Mouse (Mus musculus) v-Abl transformed pro-B cells (cell line): ENCODE measurements around the gene Snx9.

Source experiments
- in situ Hi-C, 2 experiments: fragments of 400-800 bp; cut with MboI; formaldehyde crosslinking; loops; one replicate each; pipeline ENCODE4 v1.15.1; 2025; ENCODE audit not compliant: unreplicated experiment in 2 of 2

Snx9 gene

GRCm38 (mm10) chr17:5839549-5840240 lies 1.4 kb upstream of the Snx9 start:
- in situ Hi-C loops = loop anchor here in 1 of 2 experiments (5.0 kb wide), 1 partner anchor 48 kb away; no protein-coding TSS in a partner anchor

GRCm38 (mm10) chr17:5840550-5841127 lies 490 bp upstream of the Snx9 start:
- in situ Hi-C loops = no loop called here

GRCm38 (mm10) chr17:5841943-5842273 lies 779 bp downstream of the Snx9 start:
- in situ Hi-C loops = no loop called here

- in situ Hi-C loops = no loop called here
Observed at GRCm38 (mm10) chr17:5842988-5843640, 2.0 kb downstream of the Snx9 start.

GRCm38 (mm10) chr17:5843641-5843990 lies 2.5 kb downstream of the Snx9 start:
- in situ Hi-C loops = no loop called here

DNA sequence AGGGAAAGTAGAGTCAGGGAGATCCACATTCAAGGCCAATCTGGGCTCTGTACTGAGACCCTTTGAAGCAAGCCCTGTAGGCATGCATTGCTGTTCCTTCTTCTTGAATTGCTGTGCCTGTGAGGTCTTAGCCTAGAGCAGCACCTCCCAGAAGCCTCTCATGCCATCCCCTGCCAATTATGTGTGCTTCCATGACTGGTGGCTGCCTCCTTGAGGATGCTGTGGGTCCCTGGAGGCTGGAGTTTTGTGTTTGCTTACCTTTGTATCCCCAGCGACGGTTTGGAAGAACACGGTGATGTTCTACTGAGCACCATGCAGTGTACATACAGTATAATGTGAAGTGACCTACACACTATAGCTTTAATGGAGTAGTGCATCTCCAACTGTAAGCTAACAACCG lies 4.2 kb downstream of the Snx9 start:
- in situ Hi-C loops = no loop called here

GRCm38 (mm10) chr17:5846101-5846500 lies 5.0 kb downstream of the Snx9 start:
- in situ Hi-C loops = no loop called here

GRCm38 (mm10) chr17:5848706-5849415 lies 7.7 kb downstream of the Snx9 start:
- in situ Hi-C loops = no loop called here

DNA sequence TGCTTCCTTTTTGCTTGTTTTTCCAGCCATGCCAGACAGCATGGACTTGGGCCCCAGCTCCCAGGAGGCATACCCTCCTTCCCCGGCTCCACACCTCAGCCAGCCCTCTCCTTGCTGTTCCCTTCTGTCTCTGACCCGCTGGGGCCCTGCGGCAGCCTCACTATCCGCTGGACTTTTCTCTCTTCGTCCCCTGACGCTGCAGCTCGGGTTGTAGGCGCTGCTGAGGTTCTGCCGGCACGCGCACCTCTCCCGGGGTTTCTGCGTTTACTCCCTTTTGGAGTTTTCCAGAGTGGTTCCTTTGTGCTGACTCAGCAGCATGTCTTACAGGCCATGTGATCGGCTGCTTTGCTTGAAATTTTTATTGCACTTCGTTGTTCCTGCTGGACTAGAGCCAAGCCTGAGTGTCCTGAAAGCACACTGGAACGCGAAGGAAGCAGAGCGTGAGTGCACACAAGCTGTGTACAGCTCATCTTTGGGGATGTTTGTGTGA lies 8.3 kb downstream of the Snx9 start:
- in situ Hi-C loops = no loop called here

DNA sequence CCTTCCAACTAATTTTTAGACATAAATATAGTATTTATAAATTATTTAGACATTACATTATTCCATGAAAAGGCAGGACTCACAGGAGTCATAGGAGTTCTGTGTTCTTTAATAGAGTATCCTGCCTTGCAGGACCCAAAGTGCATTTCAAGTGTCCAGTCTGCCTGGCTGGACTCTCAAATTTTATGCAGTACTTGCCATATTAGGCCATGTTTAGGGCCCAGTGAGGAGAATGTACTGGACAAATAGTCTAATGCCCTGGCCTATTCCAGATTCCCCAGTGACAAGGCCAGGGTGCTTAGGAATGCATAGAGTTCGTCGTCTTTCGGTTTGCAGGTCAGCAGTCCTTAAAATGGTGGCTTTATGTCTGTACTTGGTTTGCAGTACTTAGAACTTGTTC lies 8.9 kb downstream of the Snx9 start:
- in situ Hi-C loops = no loop called here

DNA sequence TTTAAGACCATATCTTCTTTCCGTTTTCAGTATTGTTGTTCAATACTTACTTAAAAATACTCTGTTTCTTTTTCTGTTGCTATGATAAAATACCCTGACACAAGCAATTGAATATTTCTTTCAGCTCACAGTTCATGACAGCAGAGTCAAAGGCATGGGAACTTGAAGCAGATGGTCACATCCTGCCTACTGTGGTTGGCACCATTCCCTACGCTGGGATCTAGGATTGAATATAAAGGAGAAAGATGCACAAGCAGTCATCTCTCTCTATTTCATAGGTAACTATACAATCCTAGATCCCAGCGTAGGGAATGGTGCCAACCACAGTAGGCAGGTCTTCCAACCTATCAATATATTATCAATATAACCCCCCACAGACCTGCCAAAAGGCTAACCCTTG lies 9.3 kb downstream of the Snx9 start:
- in situ Hi-C loops = no loop called here

DNA sequence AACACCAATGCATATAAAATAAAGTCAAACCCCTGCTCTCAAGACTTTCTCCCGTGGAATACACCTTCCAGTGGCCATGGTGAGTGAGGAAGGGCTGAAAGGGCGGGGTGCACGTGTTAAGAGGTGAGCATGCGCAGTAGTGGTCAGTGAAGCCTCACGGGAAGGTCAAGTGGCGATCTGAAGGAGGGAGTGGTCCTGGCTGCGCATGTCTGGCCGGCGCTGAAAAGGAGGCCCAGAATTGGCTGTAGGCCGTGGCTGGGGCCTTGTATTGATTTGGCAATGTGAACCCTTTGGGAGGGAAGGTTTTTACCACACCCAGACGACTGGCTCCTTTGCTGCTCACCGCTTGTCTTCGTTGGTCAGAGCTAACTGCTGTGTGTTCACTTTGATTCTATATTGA lies 12.8 kb downstream of the Snx9 start:
- in situ Hi-C loops = no loop called here

- in situ Hi-C loops = no loop called here
Observed at GRCm38 (mm10) chr17:5855560-5855959, 14.4 kb downstream of the Snx9 start.

DNA sequence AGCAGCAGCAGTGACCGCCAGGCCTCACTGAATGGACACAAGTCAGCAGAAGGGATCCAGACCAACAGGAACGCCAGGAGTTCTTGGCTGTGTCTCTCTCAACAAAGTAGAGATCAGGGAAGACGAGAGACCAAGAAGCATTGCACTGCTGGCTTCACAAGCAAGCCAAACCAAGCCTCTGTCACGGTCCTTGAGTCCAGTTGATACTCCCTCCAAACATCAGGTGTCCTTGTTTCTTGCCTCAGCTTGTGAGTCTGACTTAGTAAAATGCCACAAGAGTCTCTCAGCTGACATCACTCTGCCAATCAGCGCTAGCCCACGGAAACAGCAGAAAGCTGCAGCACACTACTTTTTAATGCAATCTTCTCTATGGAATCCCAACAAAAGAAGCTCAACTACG lies 15.3 kb downstream of the Snx9 start:
- in situ Hi-C loops = no loop called here

GRCm38 (mm10) chr17:5857206-5857605 lies 16.1 kb downstream of the Snx9 start:
- in situ Hi-C loops = no loop called here

DNA sequence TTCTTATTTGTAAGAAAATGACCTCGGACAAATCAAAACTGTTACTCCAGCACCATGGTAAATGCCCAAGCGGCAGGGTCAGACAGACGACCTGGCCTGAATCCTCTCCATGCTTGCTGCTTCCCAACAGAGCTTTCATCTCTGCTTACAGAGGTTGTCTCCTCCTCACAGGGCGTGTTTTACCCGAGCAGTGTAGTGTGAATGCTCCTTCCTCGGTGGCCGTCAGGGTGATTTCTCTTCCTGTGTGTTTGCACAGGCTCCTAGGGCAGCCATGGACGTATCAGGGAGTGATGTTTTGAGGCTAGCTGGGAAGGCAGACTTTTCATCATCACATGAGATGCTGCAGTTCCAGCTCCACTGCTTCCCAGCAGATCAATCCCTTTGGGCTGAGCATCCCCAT lies 17.1 kb downstream of the Snx9 start:
- in situ Hi-C loops = no loop called here

GRCm38 (mm10) chr17:5862285-5862684 lies 21.2 kb downstream of the Snx9 start:
- in situ Hi-C loops = no loop called here

- in situ Hi-C loops = no loop called here
Observed at GRCm38 (mm10) chr17:5862869-5863268, 21.7 kb downstream of the Snx9 start.

- in situ Hi-C loops = no loop called here
Observed at GRCm38 (mm10) chr17:5863745-5864144, 22.6 kb downstream of the Snx9 start.

GRCm38 (mm10) chr17:5867456-5867855 lies 26.3 kb downstream of the Snx9 start:
- in situ Hi-C loops = no loop called here

GRCm38 (mm10) chr17:5868319-5869031 lies 27.3 kb downstream of the Snx9 start:
- in situ Hi-C loops = no loop called here
